In the genomic region with DNA sequence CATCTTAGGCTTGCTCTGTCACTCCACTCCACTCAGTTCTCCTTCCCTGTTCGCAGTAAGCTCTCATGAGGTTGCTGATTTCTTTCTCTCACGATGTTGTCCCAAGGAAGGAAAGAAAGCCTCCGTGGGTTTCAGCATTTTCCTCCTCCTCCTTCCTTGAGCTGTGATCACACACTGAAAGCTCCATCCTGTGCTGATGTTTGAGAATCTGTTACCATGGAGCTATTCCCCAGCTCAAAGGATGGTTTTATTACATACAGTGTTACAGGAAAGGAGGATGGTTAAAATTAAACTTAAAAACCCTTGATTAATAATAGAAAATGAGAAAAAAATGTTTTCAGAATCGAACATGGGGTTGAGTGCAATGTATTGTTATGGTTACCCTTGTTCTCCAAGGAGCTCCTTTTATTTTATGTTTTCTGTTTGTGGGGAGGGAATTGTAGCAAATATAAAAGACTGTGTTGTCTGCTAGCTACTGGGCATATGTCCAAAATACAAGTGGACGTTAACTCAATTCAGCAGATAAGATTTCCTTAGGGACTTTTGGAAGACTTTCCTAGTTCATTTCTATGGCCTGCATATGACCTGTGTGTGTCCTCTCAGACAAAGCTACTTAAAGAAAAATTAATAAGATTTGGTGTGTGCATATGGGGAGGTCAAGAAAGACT, we compare ENCODE assay signal across 15 mouse cellular contexts.
A peak's percentile ranks its signal among the peaks of the same experiment; 100 is the strongest.
DNase-seq lines count a peak whose midpoint lies in the region; ATAC-seq lines count a peak whose summit lies in the region.
"Had no signal": no experiment of that assay in that cellular context is flagged by ENCODE, and none has a peak within 500 bp of the region (broad histone marks: within the 10 kb centered on the region; RNA-seq: fewer than 3 reads in every experiment).

No protein-coding gene starts in this region.

- 46% methylated on average over 5 of the region's 5 CpGs for WGBS in embryonic facial prominence, embryonic 14.5 days
- WGBS in embryonic facial prominence, embryonic 10.5 days: 74% methylated on average over 5 of the region's 5 CpGs
- WGBS in midbrain, embryonic 15.5 days: 51% methylated on average over 5 of the region's 5 CpGs

- H3K27ac ChIP-seq in embryonic facial prominence, embryonic 14.5 days (replicated peaks; ENCODE audit: low read depth, low read length): no peak overlapping the region
- H3K27ac ChIP-seq in embryonic facial prominence, embryonic 10.5 days (replicated peaks): no peak overlapping the region
- H3K27ac ChIP-seq in midbrain, embryonic 15.5 days: no peak overlapping the region
- H3K27ac ChIP-seq: embryonic facial prominence, embryonic 12.5 days; limb, embryonic 15.5 days; midbrain, embryonic 12.5 days had no signal

- no peak overlapping the region for H3K4me2 ChIP-seq in embryonic facial prominence, embryonic 14.5 days (ENCODE audit: low read depth, low read length)
- H3K4me2 ChIP-seq in midbrain, embryonic 15.5 days: no peak overlapping the region
- H3K4me2 ChIP-seq: embryonic facial prominence, embryonic 12.5 days; limb, embryonic 15.5 days; midbrain, embryonic 12.5 days had no signal

- H3K36me3 ChIP-seq in embryonic facial prominence, embryonic 14.5 days (ENCODE audit: control insufficient read depth, insufficient read depth, low read length): no peaks in the 10 kb centered on the region
- no peaks in the 10 kb centered on the region for H3K36me3 ChIP-seq in embryonic facial prominence, embryonic 10.5 days (replicated peaks)
- H3K36me3 ChIP-seq in midbrain, embryonic 15.5 days (replicated peaks): no peaks in the 10 kb centered on the region
- H3K36me3 ChIP-seq: embryonic facial prominence, embryonic 12.5 days; limb, embryonic 15.5 days; midbrain, embryonic 12.5 days had no signal

- peak; percentile 48 for DNase-seq in embryonic facial prominence, embryonic 14.5 days (ENCODE audit: low spot score)
- DNase-seq in embryonic facial prominence, embryonic 10.5 days (ENCODE audit: low spot score): no peak
- peak; percentile 13 for DNase-seq in layer of hippocampus, adult 9-11 months
- DNase-seq in layer of hippocampus, postnatal 25 days (ENCODE audit: extremely low spot score in 1 of 2, low spot score in 1 of 2): no peak
- DNase-seq in frontal cortex, adult 2 months (ENCODE audit: extremely low spot score in 1 of 2, low spot score in 1 of 2): peak; percentile 50 to 77
- DNase-seq in spleen, postnatal 4 days (ENCODE audit: low spot score in 2 of 2): no peak
- no peak for DNase-seq in kidney, adult 8-10 months
- DNase-seq: cerebellum, adult 2 months; kidney, postnatal 25 days; spleen, adult 18-20 months; thymus, adult 18-20 months had no signal

- H3K9me3 ChIP-seq in embryonic facial prominence, embryonic 14.5 days (ENCODE audit: control insufficient read depth, low read length): no peaks in the 10 kb centered on the region
- no peaks in the 10 kb centered on the region for H3K9me3 ChIP-seq in embryonic facial prominence, embryonic 10.5 days
- no peaks in the 10 kb centered on the region for H3K9me3 ChIP-seq in midbrain, embryonic 15.5 days
- H3K9me3 ChIP-seq: embryonic facial prominence, embryonic 12.5 days; limb, embryonic 15.5 days; midbrain, embryonic 12.5 days had no signal

- no peak overlapping the region for H3K9ac ChIP-seq in embryonic facial prominence, embryonic 14.5 days (ENCODE audit: low read depth, low read length)
- no peak overlapping the region for H3K9ac ChIP-seq in midbrain, embryonic 15.5 days
- H3K9ac ChIP-seq: embryonic facial prominence, embryonic 12.5 days; limb, embryonic 15.5 days; midbrain, embryonic 12.5 days had no signal

- H3K27me3 ChIP-seq in embryonic facial prominence, embryonic 14.5 days (replicated peaks; ENCODE audit: control insufficient read depth, insufficient read depth, low read length): no peaks in the 10 kb centered on the region
- H3K27me3 ChIP-seq in embryonic facial prominence, embryonic 10.5 days (replicated peaks; ENCODE audit: low read depth, poor library complexity, severe bottlenecking): no peaks in the 10 kb centered on the region
- H3K27me3 ChIP-seq in midbrain, embryonic 15.5 days (replicated peaks): no peaks in the 10 kb centered on the region
- H3K27me3 ChIP-seq: embryonic facial prominence, embryonic 12.5 days; limb, embryonic 15.5 days; midbrain, embryonic 12.5 days had no signal

- ATAC-seq in embryonic facial prominence, embryonic 14.5 days (ENCODE audit: low read depth): no peak
- ATAC-seq in midbrain, embryonic 15.5 days (replicated peaks): 0 out of 2 replicates have a peak, but pooled peaks have one; percentile 52

- no peaks in the 10 kb centered on the region for H3K4me1 ChIP-seq in embryonic facial prominence, embryonic 14.5 days (ENCODE audit: control insufficient read depth, insufficient read depth, low read length)
- H3K4me1 ChIP-seq in embryonic facial prominence, embryonic 10.5 days: no peaks in the 10 kb centered on the region
- H3K4me1 ChIP-seq in midbrain, embryonic 15.5 days: no peaks in the 10 kb centered on the region
- H3K4me1 ChIP-seq: embryonic facial prominence, embryonic 12.5 days; limb, embryonic 15.5 days; midbrain, embryonic 12.5 days had no signal

- H3K4me3 ChIP-seq in embryonic facial prominence, embryonic 14.5 days (ENCODE audit: low read depth, low read length): no peak overlapping the region
- H3K4me3 ChIP-seq in embryonic facial prominence, embryonic 10.5 days: no peak overlapping the region
- H3K4me3 ChIP-seq in midbrain, embryonic 15.5 days: no peak overlapping the region
- H3K4me3 ChIP-seq: embryonic facial prominence, embryonic 12.5 days; limb, embryonic 15.5 days; midbrain, embryonic 12.5 days had no signal

Comparison
In these comparisons a context has a peak if more than half of its experiments do, and no peak if none do; other contexts are left out.
1. DNase-seq: peak in embryonic facial prominence, embryonic 14.5 days (single experiment), layer of hippocampus, adult 9-11 months (single experiment) and frontal cortex, adult 2 months (2 of 2); none in embryonic facial prominence, embryonic 10.5 days (single experiment), layer of hippocampus, postnatal 25 days (0 of 2), spleen, postnatal 4 days (0 of 2) and kidney, adult 8-10 months (0 of 2).